29 mouse cellular contexts compared by ENCODE assay signal in genomic region chr16:22027474-22027873, GRCm38 (mm10). TPM values are rescaled to one million over a fixed set of nuclear protein-coding genes. Genes with fewer than 3 reads are reported as not detected.
DNase-seq lines count a peak whose midpoint lies in the region; ATAC-seq and TF ChIP-seq lines count a peak whose summit lies in the region.
"Had no signal": no experiment of that assay in that cellular context is flagged by ENCODE, and none has a peak within 500 bp of the region (broad histone marks: within the 10 kb centered on the region; RNA-seq: fewer than 3 reads in every experiment).

No protein-coding gene starts in this region.

- peak; percentile 46 for DNase-seq in heart, adult 11 months
- DNase-seq in heart, adult 9 months (ENCODE audit: low spot score in 2 of 2) = no peak
- DNase-seq in MEL (ENCODE audit: low read depth, low spot score) = peak; percentile 32
- no peak for DNase-seq in urinary bladder, postnatal 36 days (ENCODE audit: low spot score in 2 of 2)
- DNase-seq in embryo, embryonic 10.5 days (ENCODE audit: low spot score) = no peak
- no peak for DNase-seq in frontal cortex, postnatal 14 days (ENCODE audit: low spot score in 2 of 2)
- DNase-seq: adrenal gland, adult 2 months; adrenal gland, postnatal 10 days; adrenal gland, postnatal 25 days; B cell, adult 2 months; cerebellum, adult 11-12 months; cerebellum, adult 2 months; cerebellum, adult 9-10 months; cerebellum, postnatal 10 days; cerebellum, postnatal 25 days; embryo, embryonic 11 days had no signal

- no peak overlapping the region for H3K27ac ChIP-seq in MEL (ENCODE audit: control insufficient read depth, low read depth, low read length)
- no peak overlapping the region; the same call in 1 of the 2 replicates for H3K27ac ChIP-seq in intestine, postnatal 0 days (ENCODE audit: low read depth, low read length)
- H3K27ac ChIP-seq in small intestine, adult 2 months (ENCODE audit: insufficient read depth, low read depth, low read length) = peak overlapping the region; percentile 83
- H3K27ac ChIP-seq: embryonic facial prominence, embryonic 13.5 days; embryonic facial prominence, embryonic 15.5 days; forebrain, embryonic 10.5 days; forebrain, embryonic 12.5 days had no signal

- no peak for TF ChIP-seq POLR2A in MEL (IDR thresholded peaks at IDR 0.05; ENCODE audit: control insufficient read depth in 1 of 2, insufficient read depth in 1 of 2, low read depth in 1 of 2, low read length in 2 of 2, poor library complexity in 1 of 2)
- TF ChIP-seq POLR2A in small intestine, adult 2 months (IDR thresholded peaks at IDR 0.05; ENCODE audit: low read depth, low read length) = no peak

- H3K9ac ChIP-seq in MEL (ENCODE audit: control insufficient read depth, low read depth, low read length, poor library complexity, severe bottlenecking) = no peak overlapping the region
- H3K9ac ChIP-seq in intestine, postnatal 0 days (ENCODE audit: low read depth, low read length) = no peak overlapping the region
- H3K9ac ChIP-seq: embryonic facial prominence, embryonic 13.5 days; embryonic facial prominence, embryonic 15.5 days; forebrain, embryonic 12.5 days had no signal

- TF ChIP-seq RAD21 in MEL (IDR thresholded peaks at IDR 0.05; ENCODE audit: low read depth, low read length) = no peak

- H3K4me2 ChIP-seq in intestine, postnatal 0 days (replicated peaks; ENCODE audit: low read depth) = no peak overlapping the region
- H3K4me2 ChIP-seq: embryonic facial prominence, embryonic 13.5 days; embryonic facial prominence, embryonic 15.5 days; forebrain, embryonic 12.5 days had no signal

- WGBS in intestine, postnatal 0 days = 70% methylated on average over 5 of the region's 5 CpGs
- 77% methylated on average over 5 of the region's 5 CpGs for WGBS in small intestine, adult 2 months

- H3K9me3 ChIP-seq in MEL (replicated peaks; ENCODE audit: insufficient read depth, low read length) = no peaks in the 10 kb centered on the region
- H3K9me3 ChIP-seq in intestine, postnatal 0 days (ENCODE audit: control insufficient read depth) = no peaks in the 10 kb centered on the region
- H3K9me3 ChIP-seq: embryonic facial prominence, embryonic 13.5 days; embryonic facial prominence, embryonic 15.5 days; forebrain, embryonic 10.5 days; forebrain, embryonic 12.5 days; G1E had no signal

- peaks cover 7 to 35% of the 10 kb centered on the region in 2 experiments for H3K36me3 ChIP-seq in MEL (ENCODE audit: control insufficient read depth in 1 of 2, insufficient read depth in 2 of 2, low read length in 2 of 2)
- H3K36me3 ChIP-seq in intestine, postnatal 0 days (ENCODE audit: control insufficient read depth, insufficient read depth) = peaks cover 62% of the 10 kb centered on the region
- H3K36me3 ChIP-seq in small intestine, adult 2 months (ENCODE audit: control insufficient read depth, insufficient read depth, low read length) = peaks cover 47% of the 10 kb centered on the region

- H3K4me3 ChIP-seq in MEL (ENCODE audit: control insufficient read depth in 1 of 2, insufficient read depth in 1 of 2, low read depth in 2 of 2, low read length in 2 of 2) = no peak overlapping the region
- no peak overlapping the region for H3K4me3 ChIP-seq in intestine, postnatal 0 days (ENCODE audit: low read depth, low read length)
- H3K4me3 ChIP-seq in small intestine, adult 2 months (ENCODE audit: low read depth, low read length) = no peak overlapping the region
- H3K4me3 ChIP-seq: embryonic facial prominence, embryonic 13.5 days; embryonic facial prominence, embryonic 15.5 days; erythroblast, embryonic 14.5 days; forebrain, embryonic 10.5 days; forebrain, embryonic 12.5 days had no signal

- TF ChIP-seq CTCF in MEL (IDR thresholded peaks at IDR 0.05 in 2 of 3, conservative IDR thresholded peaks at IDR 0.05 in 1 of 3; ENCODE audit: control insufficient read depth in 1 of 3, insufficient read depth in 1 of 3, low read depth in 2 of 3, low read length in 3 of 3, poor library complexity in 1 of 3, severe bottlenecking in 1 of 3) = no peak
- TF ChIP-seq CTCF in intestine, postnatal 0 days (IDR thresholded peaks at IDR 0.05; ENCODE audit: low read depth) = no peak
- TF ChIP-seq CTCF in small intestine, adult 2 months (IDR thresholded peaks at IDR 0.05; ENCODE audit: extremely low read depth, insufficient read length, insufficient replicate concordance, low read depth, low read length) = no peak

- peak; percentile 87 for ATAC-seq in intestine, postnatal 0 days
- ATAC-seq: CD4-positive, CD25-positive, alpha-beta regulatory T cell, adult 4 months; forebrain, embryonic 14.5 days; forebrain, embryonic 16.5 days had no signal

- no peaks in the 10 kb centered on the region for H3K27me3 ChIP-seq in MEL (ENCODE audit: control insufficient read depth in 1 of 2, insufficient read depth in 2 of 2, low read length in 2 of 2)
- no peaks in the 10 kb centered on the region for H3K27me3 ChIP-seq in intestine, postnatal 0 days (replicated peaks; ENCODE audit: control insufficient read depth, insufficient read depth, low read length)
- H3K27me3 ChIP-seq in small intestine, adult 2 months (ENCODE audit: control insufficient read depth, insufficient read depth, low read length) = no peaks in the 10 kb centered on the region
- H3K27me3 ChIP-seq: CH12.LX; embryonic facial prominence, embryonic 13.5 days; embryonic facial prominence, embryonic 15.5 days; forebrain, embryonic 12.5 days had no signal

- no peak for TF ChIP-seq EP300 in MEL (IDR thresholded peaks at IDR 0.05; ENCODE audit: low read depth in 1 of 2, low read length in 2 of 2)

- H3K79me2 ChIP-seq in MEL (ENCODE audit: control insufficient read depth, insufficient read depth, low read length, poor library complexity) = no peaks in the 10 kb centered on the region

- peaks cover 3 to 4% of the 10 kb centered on the region in 2 experiments; a peak in 2 of 4 replicates for H3K4me1 ChIP-seq in MEL (ENCODE audit: control insufficient read depth in 1 of 2, insufficient read depth in 2 of 2, low read length in 2 of 2)
- H3K4me1 ChIP-seq in intestine, postnatal 0 days (replicated peaks; ENCODE audit: control insufficient read depth, insufficient read depth, low read length) = no peaks in the 10 kb centered on the region
- H3K4me1 ChIP-seq in small intestine, adult 2 months (ENCODE audit: control insufficient read depth, insufficient read depth, insufficient read length, low read length) = no peaks in the 10 kb centered on the region
- H3K4me1 ChIP-seq: embryonic facial prominence, embryonic 13.5 days; embryonic facial prominence, embryonic 15.5 days; forebrain, embryonic 10.5 days; forebrain, embryonic 12.5 days had no signal

TF ChIP-seq in MEL, 35 proteins besides CTCF, POLR2A, EP300 and RAD21:
- TF ChIP-seq SIN3A (IDR thresholded peaks at IDR 0.05; ENCODE audit: low read length) (no peak), MEF2A (IDR thresholded peaks at IDR 0.05; ENCODE audit: extremely low read depth, insufficient replicate concordance, low read depth, low read length, poor library complexity, severe bottlenecking) (no peak), POLR2AphosphoS2 (IDR thresholded peaks at IDR 0.05; ENCODE audit: low read length) (no peak), KAT2A (conservative IDR thresholded peaks at IDR 0.05; ENCODE audit: low read depth, low read length) (no peak), ETS1 (IDR thresholded peaks at IDR 0.05; ENCODE audit: low read depth, low read length) (no peak)

RNA-seq across cellular contexts. Expression of gene Senp2, which starts 18.2 kb away (rescaled TPM):
- total RNA-seq in MEL (2012; rRNA removed) = 30.3 and 31.7 TPM in 2 replicates
- 10 to 100 TPM in 1 of 2 experiments, not detected in 1; 54.7 TPM for polyA plus RNA-seq in MEL (2012; ENCODE audit: insufficient read depth in 1 of 2, insufficient read length in 2 of 2, low read depth in 1 of 2, low replicate concordance in 2 of 2, missing spikeins in 1 of 2)
- 17.8 and 20.4 TPM in 2 replicates for polyA plus RNA-seq in intestine, postnatal 0 days (2015; fragmentation: Nextera tagmentation; extraction: Ambion mirVana)
- polyA plus RNA-seq in small intestine, adult 2 months (2012; rRNA removed) = 2.2 and 5.3 TPM in 2 replicates

RNA-seq across cellular contexts. Expression of gene Liph, which starts 32.0 kb away (rescaled TPM):
- not detected in 2 replicates for total RNA-seq in MEL (2012; rRNA removed)
- not detected for polyA plus RNA-seq in MEL (2012; ENCODE audit: insufficient read depth in 1 of 2, insufficient read length in 2 of 2, low read depth in 1 of 2, low replicate concordance in 2 of 2, missing spikeins in 1 of 2)
- polyA plus RNA-seq in intestine, postnatal 0 days (2015; fragmentation: Nextera tagmentation; extraction: Ambion mirVana) = 48.8 and 51.6 TPM in 2 replicates
- polyA plus RNA-seq in small intestine, adult 2 months (2012; rRNA removed) = 21.9 and 43.3 TPM in 2 replicates
- polyA plus RNA-seq: adrenal gland, adult 2 months; embryonic facial prominence, embryonic 11.5 days; G1E had no signal

Comparison
In these comparisons a context has a peak if more than half of its experiments do, and no peak if none do; other contexts are left out.
1. DNase-seq: peak in heart, adult 11 months (single experiment) and MEL (single experiment); none in heart, adult 9 months (0 of 2), urinary bladder, postnatal 36 days (0 of 2), embryo, embryonic 10.5 days (single experiment) and frontal cortex, postnatal 14 days (0 of 2).
2. RNA of gene Liph, which starts 32.0 kb away (polyA plus RNA-seq): 48.8 to 51.6 TPM in intestine, postnatal 0 days and 21.9 to 43.3 TPM in small intestine, adult 2 months; not detected in MEL; every median in the first group is over 10 times any median in the second.